8 mouse cellular contexts compared by ENCODE assay signal in the genomic region with DNA sequence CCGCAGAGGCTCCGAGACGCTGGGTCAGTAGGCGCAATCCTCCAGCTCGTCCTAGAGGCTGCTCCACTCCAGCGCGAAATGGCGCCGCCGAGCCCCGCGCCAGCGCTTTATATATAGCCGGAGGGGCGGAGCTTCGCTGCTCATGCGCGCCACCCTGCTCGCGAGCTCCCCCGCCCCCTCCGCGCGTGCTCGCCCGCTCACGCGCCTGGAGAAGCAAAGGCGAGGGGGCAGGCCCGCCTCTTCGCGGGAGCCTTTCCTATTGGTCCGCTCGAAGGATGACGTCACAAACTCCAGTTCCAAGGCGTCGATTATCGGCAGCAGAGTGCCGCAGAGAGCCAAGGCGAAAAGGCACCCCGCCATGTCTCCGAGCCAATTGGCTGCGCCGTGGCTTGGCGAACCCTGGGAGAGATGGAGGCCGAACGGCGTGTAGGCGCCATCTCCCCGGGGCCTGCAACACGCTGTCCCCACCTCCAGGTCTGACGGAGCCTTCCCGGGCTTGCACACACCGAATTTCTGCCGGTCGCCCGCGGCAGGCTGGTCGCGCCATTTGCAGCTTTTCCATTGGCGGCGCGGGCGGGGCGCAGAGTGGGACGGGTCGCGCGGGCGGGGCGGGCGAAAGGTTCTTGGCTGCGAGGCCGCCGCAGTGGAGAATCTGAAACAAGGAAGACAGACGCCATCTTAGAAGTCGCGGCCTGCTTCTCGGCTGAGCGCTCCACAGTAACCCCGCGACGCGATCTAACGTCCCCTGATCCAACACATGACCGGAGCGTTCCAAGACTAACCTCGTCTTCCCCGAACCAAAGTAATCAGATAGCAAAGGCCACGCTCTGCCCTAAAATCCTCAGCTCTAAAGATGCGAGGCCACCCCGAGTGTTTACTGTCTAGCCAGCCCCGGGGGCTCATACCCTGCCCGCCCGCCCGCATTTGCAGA. TPM values are rescaled to one million over a fixed set of nuclear protein-coding genes. Genes with fewer than 3 reads are reported as not detected.
A peak's percentile ranks its signal among the peaks of the same experiment; 100 is the strongest.
DNase-seq lines count a peak whose midpoint lies in the region; ATAC-seq lines count a peak whose summit lies in the region.

A gene (plus strand): TSS at position 293 of the 931 bp plus-strand sequence.

- H3K4me2 ChIP-seq in hindbrain, embryonic 14.5 days (replicated peaks): peak within 1 kb of the TSS; percentile 94

- peaks cover 23% of the 10 kb centered on the region for H3K4me1 ChIP-seq in hindbrain, embryonic 14.5 days (replicated peaks; ENCODE audit: control insufficient read depth, insufficient read depth, low read length)

- no peaks in the 10 kb centered on the region for H3K27me3 ChIP-seq in hindbrain, embryonic 14.5 days (ENCODE audit: control insufficient read depth, insufficient read depth, low read length)

- WGBS in hindbrain, embryonic 14.5 days: 1% methylated on average over 96 of the region's 96 CpGs

- peak; percentile 98 for DNase-seq in R1 (ENCODE audit: low read depth, low spot score)
- peak; percentile 99 for DNase-seq in cerebellum, postnatal 25 days
- peak; percentile 96 to 98 for DNase-seq in frontal cortex, postnatal 25 days (ENCODE audit: low spot score in 2 of 2)
- peak; percentile 100 for DNase-seq in hindbrain, embryonic 14.5 days (ENCODE audit: low spot score)
- peak; percentile 99 for DNase-seq in layer of hippocampus, postnatal 36 days
- DNase-seq in lung, postnatal 36 days: peak; percentile 99
- peak; percentile 99 for DNase-seq in retina, postnatal 1 day
- peak; percentile 97 to 98 for DNase-seq in urinary bladder, adult 18-20 months (ENCODE audit: low spot score in 2 of 2)

- peaks cover 44% of the 10 kb centered on the region for H3K36me3 ChIP-seq in hindbrain, embryonic 14.5 days (replicated peaks; ENCODE audit: control insufficient read depth, insufficient read depth)

- peak within 1 kb of the TSS; percentile 88 for H3K4me3 ChIP-seq in hindbrain, embryonic 14.5 days (replicated peaks; ENCODE audit: low read length)

- H3K27ac ChIP-seq in hindbrain, embryonic 14.5 days: peak within 1 kb of the TSS; percentile 100

- peak within 1 kb of the TSS; percentile 90 for H3K9ac ChIP-seq in hindbrain, embryonic 14.5 days

- ATAC-seq in hindbrain, embryonic 14.5 days (ENCODE audit: low FRiP score): peak; percentile 83

- no peaks in the 10 kb centered on the region for H3K9me3 ChIP-seq in hindbrain, embryonic 14.5 days (ENCODE audit: control insufficient read depth, low read length)

RNA-seq across cellular contexts. Expression of the gene that starts here (rescaled TPM):
- 19.2 and 20.2 TPM in 2 replicates for polyA plus RNA-seq in hindbrain, embryonic 14.5 days (2014; fragmentation: Nextera tagmentation; extraction: Ambion mirVana)
- total RNA-seq in layer of hippocampus, postnatal 36 days (2021): 10 to 100 TPM; 26.7 to 31.7 TPM

Comparison
In these comparisons a context has a peak if more than half of its experiments do, and no peak if none do; other contexts are left out.
1. Peak in every context shown above with its lines: DNase-seq, ATAC-seq, H3K4me3 ChIP-seq and H3K27ac ChIP-seq.